Mouse (Mus musculus) thymus, postnatal 10 days (tissue): Measurements from ENCODE around the gene Ctrl.

ENCODE experiments used
- DNase-seq, 2 experiments: peaks; one replicate each; pipeline ENCODE4 v3.0.0; 2021; ENCODE audit warnings: low spot score in 2 of 2

The Ctrl gene

DNA sequence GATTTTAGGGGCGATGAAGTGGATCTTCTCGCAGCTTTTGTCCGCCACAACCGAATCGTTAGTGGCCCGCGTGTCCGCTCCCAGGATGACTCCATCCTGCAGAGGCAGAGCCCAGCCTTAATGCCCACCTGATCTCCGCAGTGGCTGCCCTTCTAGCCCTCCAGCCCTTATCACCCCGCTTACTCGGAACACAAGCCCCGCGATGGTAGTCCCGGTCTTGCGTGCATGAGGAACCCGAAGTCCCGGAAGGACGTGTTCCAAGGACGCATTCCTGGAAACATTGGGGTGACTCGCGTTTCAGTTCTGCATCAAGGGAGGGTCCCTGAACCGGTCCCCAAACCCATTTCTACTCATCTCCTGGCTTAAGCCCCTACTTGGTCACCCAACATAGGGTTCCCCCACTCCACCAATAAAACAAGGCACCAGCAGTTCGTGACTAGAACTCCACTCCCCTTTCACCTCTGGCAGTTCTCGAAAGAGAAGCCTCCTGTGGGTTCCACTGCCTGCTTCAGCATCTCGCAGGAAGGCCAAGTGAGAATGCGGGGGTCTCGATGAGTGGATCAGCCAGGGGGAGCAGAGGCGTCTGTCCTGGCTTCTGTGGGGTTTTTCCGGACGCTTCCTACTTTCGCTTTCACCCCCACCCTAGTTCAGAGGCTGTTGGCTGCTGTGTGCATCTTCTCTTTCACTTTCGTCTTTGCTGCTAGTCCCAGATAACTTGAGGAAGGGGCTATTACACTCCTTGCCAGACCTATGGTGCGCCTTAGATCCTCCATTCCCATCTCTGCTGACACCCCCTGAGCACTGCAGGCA, 4.0 kb upstream of the Ctrl start:
- peak; percentile 30 to 49 for DNase-seq

DNA sequence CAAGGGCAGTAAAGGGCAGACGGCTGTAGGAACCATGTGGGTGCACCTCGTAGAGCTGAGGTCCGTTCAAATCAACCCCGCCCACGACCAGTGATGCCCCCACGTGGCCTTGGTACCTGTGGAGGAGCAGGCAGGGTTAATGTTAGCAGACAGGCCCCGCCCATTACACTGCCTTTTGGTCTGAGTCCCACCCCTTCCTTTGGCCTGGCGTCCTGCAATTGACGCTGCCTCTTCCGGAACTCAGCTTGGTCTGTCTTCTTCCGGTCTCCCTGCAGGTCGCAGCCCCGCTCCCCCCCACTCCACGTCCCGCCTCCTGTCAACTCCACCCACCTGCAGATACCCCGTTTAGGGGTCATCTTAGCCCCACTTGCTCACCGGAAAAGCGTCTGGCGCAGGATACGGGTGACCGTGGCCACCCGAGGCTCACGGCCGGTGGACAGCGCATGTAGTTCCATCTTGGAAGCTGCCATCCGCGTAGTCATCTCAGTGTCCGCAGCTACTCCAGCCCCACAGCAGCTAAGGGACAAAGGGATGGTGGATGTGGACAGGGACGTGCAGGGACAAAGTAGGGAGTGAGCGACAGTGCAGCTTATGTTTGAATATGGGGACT, 3.3 kb upstream of the Ctrl start:
- peak; percentile 47 to 57 for DNase-seq

DNA sequence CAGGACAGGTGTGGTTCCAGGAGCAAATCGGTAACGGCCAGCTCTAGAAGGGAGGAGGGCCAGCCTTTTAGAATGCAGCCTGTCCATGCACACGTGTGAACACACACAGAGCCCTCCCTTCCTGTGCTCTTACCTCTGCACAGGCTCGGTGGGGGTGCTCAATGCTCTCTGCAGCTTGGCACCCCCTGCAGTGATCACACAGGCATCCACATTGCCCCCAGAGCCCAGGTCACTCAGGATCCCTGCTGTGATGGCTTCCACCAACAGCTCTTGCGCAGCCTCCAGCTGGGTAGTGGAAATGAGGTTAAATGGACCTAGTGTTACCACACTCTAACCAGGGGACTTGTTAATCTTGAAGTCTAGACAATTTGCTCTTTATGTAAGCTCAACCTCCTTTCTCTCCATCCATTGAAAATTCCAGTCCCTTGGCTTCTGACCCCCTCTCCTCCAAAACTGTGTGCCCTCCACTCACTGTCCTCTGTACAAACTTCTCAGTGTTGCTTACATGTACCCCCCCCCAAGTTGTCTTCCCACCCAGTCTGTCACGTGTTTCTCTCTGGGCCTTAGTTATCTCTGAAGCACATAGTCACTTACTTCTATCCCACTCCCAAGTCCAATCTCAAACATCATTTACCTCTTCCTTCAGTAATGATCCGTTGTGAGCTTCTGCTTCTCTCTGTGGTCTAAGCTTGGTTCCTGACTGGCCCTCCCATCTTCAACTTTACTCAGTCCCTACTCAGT, 2.4 kb upstream of the Ctrl start:
- DNase-seq, result no peak

GRCm38 (mm10) chr8:105935105-105935504, 1.4 kb upstream of the Ctrl start:
- no peak for DNase-seq

- no peak for DNase-seq
These were observed 1.1 kb downstream of the Ctrl start for GRCm38 (mm10) chr8:105932525-105932924.

DNA sequence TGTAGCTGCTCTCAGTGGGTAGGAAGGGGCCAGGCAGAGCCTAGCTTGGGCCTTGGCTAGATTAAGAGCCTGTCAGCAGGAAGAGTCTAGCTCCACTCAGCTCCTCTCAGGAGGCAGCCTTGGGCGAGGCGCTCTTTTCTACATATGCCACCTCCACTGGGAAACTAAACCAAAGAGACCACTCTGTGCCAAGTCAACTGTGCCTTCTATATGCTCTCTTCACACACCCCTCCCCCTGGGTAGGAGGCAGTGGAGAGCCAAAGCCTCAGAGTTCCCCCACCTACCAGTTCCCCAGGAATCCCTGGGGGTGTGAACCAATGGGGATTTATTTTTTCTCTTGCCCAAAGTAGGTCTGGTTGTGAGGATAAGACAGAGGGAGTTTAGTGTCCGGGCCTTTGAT, 2.4 kb downstream of the Ctrl start:
- no peak for DNase-seq

DNA sequence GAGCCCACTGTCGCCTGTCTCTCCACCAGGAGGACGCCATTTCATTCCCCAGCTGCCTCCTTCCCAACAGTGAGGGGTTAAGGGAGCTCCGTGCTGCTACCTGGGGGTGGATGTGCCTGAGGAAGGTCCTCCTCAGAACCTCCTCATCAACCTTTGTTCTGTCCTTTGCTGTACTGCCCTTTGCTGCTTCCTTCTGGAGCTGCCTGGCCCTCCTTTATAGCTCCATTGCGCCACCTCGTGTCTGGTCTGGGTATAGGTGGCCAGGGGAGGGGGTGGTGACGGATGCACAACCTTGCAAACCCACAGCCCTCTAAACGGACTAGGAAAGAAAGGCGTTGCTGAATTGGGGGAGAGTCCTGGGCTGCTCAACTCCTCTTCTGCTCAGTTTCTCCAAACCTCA, 3.1 kb downstream of the Ctrl start:
- DNase-seq, result peak; percentile 76 to 95

DNA sequence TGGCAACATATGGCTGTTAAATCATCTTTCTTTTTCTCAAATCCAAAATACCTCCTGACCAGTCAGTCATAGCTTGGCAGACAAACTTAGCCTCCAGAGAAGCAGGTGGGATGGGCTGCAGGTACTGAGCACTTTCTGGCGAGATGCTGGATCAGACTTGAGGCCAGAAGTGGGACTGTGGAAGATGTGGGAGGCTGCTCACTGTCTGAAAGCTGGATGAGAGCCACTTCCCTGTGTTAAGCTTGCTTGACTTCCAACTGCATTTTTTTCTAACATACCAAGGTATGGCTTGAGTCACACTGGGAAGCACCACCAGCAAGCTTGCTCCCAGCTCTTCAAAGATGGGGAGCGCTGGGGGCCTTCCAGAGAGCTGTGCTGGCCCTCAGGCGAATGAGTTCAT, 8.5 kb downstream of the Ctrl start:
- DNase-seq, result no peak

GRCm38 (mm10) chr8:105919390-105919789, 14.3 kb downstream of the Ctrl start:
- DNase-seq, result no peak

DNA sequence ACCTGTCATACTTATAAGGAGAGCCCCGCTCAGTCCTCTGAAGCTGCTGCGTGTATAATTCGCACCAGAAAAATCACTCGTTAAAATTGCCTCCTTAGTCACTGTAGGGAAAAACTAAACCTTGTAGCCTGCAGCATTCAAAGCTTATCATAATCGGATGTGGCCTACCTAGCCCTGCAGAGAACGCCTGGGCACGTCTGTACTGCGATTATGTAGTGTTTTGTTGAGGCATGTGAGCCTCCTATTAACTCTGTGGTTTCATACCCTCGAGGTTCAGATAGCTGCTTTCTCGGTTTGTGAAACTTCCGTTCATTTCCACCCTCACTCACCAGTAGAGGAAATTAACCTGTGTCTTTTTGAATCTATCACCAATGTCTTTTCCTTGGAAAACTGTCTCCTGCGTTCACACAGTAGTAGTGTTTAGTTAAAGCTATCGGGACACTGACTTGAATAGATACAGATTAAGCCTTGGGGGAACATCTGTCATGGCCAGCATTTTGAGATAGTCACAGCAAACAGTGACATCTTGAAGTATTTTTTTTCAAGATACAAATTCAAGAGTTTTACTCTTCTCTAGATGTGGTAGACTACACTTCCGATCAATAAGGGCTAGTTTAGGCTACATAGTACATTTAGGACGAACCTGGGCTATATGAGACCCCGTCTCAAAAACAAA, 32.6 kb downstream of the Ctrl start:
- DNase-seq, result no peak

DNA sequence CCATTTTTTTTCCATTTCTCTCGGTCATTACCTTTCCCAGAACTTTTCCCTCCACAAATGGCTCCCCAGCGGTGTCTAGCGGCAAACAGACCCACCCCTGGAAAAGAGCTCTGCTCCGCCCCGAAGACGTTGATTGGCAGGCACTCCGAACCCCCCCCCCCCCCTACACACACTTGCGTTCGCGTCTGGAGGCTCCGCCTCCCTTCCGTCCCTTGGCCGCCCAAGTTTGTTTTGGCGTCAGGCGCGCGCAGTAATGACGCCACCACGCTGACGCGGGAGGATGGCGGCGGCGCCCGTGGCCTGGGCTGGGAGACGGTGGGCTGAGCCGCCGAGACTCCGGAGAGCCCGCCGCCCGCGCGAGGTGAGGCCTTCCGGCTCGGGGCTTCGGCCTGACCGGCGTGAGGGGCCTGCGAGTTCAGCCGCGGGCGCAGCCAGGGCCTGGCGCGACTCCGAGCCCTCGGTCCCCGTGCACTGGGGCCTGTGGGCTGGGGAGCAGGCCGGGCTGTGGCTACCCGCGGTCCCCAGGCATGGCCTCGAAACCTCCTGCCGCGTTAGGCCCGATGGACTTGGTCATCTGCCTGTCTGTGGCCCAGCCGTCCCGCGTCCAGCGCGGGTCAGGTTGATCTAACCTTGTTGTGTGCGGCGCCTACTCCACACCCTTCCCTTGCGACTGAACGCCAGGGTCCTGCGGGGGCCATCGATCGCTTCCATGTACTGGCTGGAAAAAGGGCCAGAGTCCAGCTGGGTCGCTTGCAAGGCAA, 33.3 kb downstream of the Ctrl start, which contains the start of gene Pskh1:
Gene Pskh1 (plus strand): TSS at position 262 of the 761 bp plus-strand sequence.
- DNase-seq, result peak; percentile 89 to 93

- no peak for DNase-seq
These were observed 35.7 kb downstream of the Ctrl start for GRCm38 (mm10) chr8:105897801-105898480.

GRCm38 (mm10) chr8:105893339-105893738, 40.3 kb downstream of the Ctrl start, which contains the start of gene Nrn1l:
Gene Nrn1l, plus strand, starts transcription at chr8:105893567.
- DNase-seq, result no peak

- DNase-seq, result peak in 1 of 2 experiments; percentile 32
These were observed 41.2 kb downstream of the Ctrl start for GRCm38 (mm10) chr8:105892432-105892831.

- DNase-seq, result no peak
These were observed 42.8 kb downstream of the Ctrl start for GRCm38 (mm10) chr8:105890870-105891269.

DNA sequence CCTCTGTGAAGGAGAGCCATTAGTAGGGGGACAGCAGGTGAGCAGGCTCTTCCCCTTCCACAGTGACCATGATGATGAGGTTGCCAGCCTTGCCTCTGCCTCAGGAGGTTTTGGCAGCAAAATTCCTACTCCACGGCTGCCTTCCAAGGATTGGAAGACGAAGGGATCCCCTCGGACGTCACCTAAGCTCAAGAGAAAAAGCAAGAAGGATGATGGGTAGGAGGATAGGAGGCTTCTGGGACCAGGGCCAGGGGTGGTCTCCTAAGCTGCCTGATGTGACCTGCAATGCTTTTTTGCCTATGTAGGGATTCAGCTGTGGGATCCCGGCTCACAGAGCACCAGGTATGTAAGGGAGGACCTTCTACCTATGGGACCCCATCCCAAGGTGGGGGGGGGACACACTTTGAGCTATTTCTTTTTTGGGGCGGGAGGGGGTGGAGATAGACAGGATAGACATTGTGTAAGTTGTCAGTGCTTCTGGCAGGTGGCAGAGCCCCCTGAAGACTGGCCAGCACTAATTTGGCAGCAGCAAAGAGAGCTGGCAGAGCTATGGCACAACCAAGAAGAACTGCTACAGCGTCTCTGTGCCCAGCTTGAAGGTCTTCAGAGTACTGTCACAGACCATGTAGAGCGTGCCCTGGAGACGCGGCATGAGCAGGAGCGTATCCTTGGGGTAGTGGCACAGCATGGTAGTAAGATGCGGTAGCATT, 43.8 kb downstream of the Ctrl start:
- no peak for DNase-seq
